Mouse (Mus musculus) hindbrain, postnatal 0 days (tissue): ENCODE data around the gene Zfp329. TPM values are rescaled to one million over a fixed set of nuclear protein-coding genes. Genes with fewer than 3 reads are reported as not detected.

Source experiments
- ATAC-seq: fragments of 200-750 bp; cut with Nextera tagmentation; 2 replicates; pipeline ENCODE4 v1.8.0; 2017; ENCODE audit warnings: mild to moderate bottlenecking, moderate TSS enrichment, moderate library complexity
- DNase-seq: peaks from one replicate; pipeline ENCODE4 v3.0.0-alpha.2; 2015; ENCODE audit warnings: low spot score
- H3K27ac ChIP-seq: fragments of 300-500 bp; sonication (generic); 2 replicates; pipeline ENCODE4 v1.5.1; 2014; ENCODE audit warnings: mild to moderate bottlenecking
- H3K27me3 ChIP-seq: fragments of 300-500 bp; sonication (generic); 2 replicates; pipeline ENCODE4 v1.6.1; 2014; ENCODE audit warnings: low read length, mixed read lengths; ENCODE audit not compliant: insufficient read depth
- H3K36me3 ChIP-seq: fragments of 300-500 bp; sonication (generic); 2 replicates; pipeline ENCODE4 v1.6.1; 2014; ENCODE audit warnings: low read length, mixed read lengths; ENCODE audit not compliant: insufficient read depth
- H3K4me1 ChIP-seq: fragments of 300-500 bp; sonication (generic); 2 replicates; pipeline ENCODE4 v1.6.1; 2014; ENCODE audit warnings: antibody characterized with exemption, low read length, mixed read lengths; ENCODE audit not compliant: insufficient read depth
- H3K4me2 ChIP-seq: fragments of 300-500 bp; sonication (generic); 2 replicates; pipeline ENCODE4 v1.6.1; 2014; ENCODE audit warnings: low read depth, mild to moderate bottlenecking, low read length, moderate library complexity, mixed read lengths
- H3K4me3 ChIP-seq: fragments of 300-500 bp; sonication (generic); 2 replicates; pipeline ENCODE4 v1.5.1; 2014; ENCODE audit warnings: low read length
- H3K9ac ChIP-seq: fragments of 300-500 bp; sonication (generic); replicated peaks from 2 replicates; pipeline ENCODE4 v1.6.1; 2014; ENCODE audit warnings: mild to moderate bottlenecking, low read length, moderate library complexity, mixed read lengths
- H3K9me3 ChIP-seq: fragments of 300-500 bp; sonication (generic); 2 replicates; pipeline ENCODE4 v1.6.1; 2016; ENCODE audit warnings: low read length, mixed read lengths
- CTCF ChIP-seq: IDR thresholded peaks from 2 replicates; pipeline ENCODE4 v1.5.1; 2016; ENCODE audit warnings: antibody characterized with exemption, control low read depth, low read depth
- WGBS: fragments of 180-500 bp; shearing (Covaris S2); extraction: QIAGEN DNeasy Blood & Tissue Kit; methylation state at CpG from one replicate; pipeline ENCODE4 v1.1.7; 2014; 5-methylcytosine and 5-hydroxymethylcytosine counted together
- polyA plus RNA-seq: library from polyadenylated mRNA; unstranded; fragments of >200 nt; fragmentation: Nextera tagmentation; extraction: Ambion mirVana; gene quantifications from 2 replicates; pipeline ENCODE4 v1.2.1, GENCODE M21; 2015
- total RNA-seq: library from RNA; depleted of rRNA; stranded (reverse); fragments of >200 nt; gene quantifications from 2 replicates; pipeline ENCODE4 v1.2.3, GENCODE M21; 2014; rRNA removed

Gene Zfp329
- total and polyA plus RNA-seq, 2 experiments from 2014 or later = 10.7 to 17.1 TPM

DNA sequence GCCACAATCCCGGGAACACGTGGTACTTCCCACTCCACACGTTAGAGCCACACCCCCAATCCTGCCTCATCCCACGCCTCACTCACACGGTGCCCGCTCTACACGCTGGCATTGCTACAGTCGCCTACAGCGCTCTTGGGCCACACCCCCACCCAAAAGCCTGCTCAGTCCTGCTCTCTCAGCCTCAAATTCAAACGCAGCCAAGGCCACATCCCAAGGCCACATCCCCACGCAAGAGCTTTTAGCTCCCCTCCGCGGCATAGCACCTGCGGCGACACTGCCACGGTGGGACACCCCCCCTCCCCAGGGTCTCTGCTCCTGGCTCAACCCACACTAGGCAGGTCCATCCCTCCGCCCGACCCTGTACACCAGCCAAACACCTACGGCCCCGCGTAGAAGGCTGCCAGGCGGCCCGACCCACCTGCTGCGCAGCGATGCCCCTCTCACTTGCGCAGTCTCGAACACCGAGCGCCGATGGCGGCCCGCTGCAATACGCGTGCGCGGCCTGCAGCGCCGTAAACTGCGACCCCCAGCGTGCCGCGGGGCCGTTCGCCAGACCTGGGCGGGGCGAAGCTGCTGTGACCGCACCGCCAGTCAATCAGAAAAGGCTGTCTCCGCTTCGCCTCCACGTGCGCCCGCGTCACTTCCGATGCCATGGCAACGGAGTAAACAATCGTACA lies 38.4 kb downstream of the Zfp329 start:
- Histone ChIP-seq H3K36me3 (peaks cover under 1% of the 10 kb centered on the region; the same call in 1 of the 2 replicates), H3K27me3 (no peaks in the 10 kb centered on the region), H3K27ac (peak overlapping the region; percentile 85), H3K9me3 (peaks cover 2% of the 10 kb centered on the region), H3K4me3 (peak overlapping the region; percentile 64), H3K4me2 (peak overlapping the region; percentile 82), H3K9ac (peak overlapping the region; percentile 83), H3K4me1 (no peaks in the 10 kb centered on the region)
- WGBS = under 1% methylated on average over 57 of the region's 57 CpGs
- ATAC-seq = peak; percentile 96
- TF ChIP-seq CTCF = no peak
- peak; percentile 96 for DNase-seq

DNA sequence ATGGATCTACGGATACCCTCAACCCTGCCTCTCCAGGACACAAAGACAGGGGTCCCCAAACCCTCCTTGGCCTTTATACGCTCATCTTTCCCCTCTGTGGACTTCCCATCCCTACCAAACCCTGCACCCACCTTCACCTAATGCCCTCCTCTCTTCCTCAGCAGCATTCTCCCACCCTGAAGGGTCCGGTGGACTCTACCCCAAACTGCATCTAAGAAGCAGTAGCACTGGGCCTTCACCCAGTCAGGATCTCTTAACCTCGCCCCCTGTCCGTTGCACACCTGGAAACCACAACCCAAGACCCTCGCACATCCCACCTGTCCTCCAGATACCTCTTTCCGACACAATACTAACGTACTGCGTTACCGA lies 38.9 kb downstream of the Zfp329 start:
- Histone ChIP-seq H3K27ac (peak overlapping the region; percentile 85; the same call in 1 of the 2 replicates), H3K4me3 (peak overlapping the region; percentile 64), H3K9ac (peak overlapping the region; percentile 83), H3K4me2 (peak overlapping the region; percentile 82), H3K36me3 (peaks cover 6% of the 10 kb centered on the region; the same call in 1 of the 2 replicates), H3K4me1 (no peaks in the 10 kb centered on the region), H3K27me3 (no peaks in the 10 kb centered on the region), H3K9me3 (peaks cover 5% of the 10 kb centered on the region)
- ATAC-seq = no peak; the same call in 1 of the 2 replicates
- no peak for TF ChIP-seq CTCF
- DNase-seq = no peak
- 19% methylated on average over 10 of the region's 10 CpGs for WGBS

DNA sequence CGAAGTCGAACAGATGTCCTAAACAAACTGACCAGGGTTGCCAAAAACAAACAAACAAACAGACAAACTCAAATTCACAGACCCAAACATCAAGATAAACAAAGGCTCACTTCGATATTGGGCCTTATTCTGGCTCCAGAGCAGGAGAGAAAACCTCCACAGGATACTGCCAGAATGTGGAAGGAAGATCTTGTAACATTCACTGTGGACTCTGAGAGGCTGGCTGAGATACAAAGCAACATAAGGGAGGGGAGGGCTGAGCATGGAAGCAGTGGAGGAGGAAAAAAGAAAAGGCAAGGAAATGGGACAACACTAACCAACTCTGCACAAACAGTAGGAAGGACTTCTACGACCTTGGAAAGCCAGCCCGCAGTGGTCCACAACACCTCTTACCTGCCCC lies 39.5 kb downstream of the Zfp329 start:
- WGBS = 79% methylated on average over 5 of the region's 5 CpGs
- Histone ChIP-seq H3K4me2 (peak overlapping the region; percentile 82), H3K27ac (no peak overlapping the region), H3K36me3 (peaks cover 12% of the 10 kb centered on the region; the same call in 1 of the 2 replicates), H3K9me3 (peaks cover 5% of the 10 kb centered on the region), H3K27me3 (no peaks in the 10 kb centered on the region), H3K4me3 (peak overlapping the region; percentile 64; the same call in 1 of the 2 replicates), H3K9ac (no peak overlapping the region), H3K4me1 (no peaks in the 10 kb centered on the region)
- no peak for ATAC-seq
- no peak for DNase-seq
- no peak for TF ChIP-seq CTCF

DNA sequence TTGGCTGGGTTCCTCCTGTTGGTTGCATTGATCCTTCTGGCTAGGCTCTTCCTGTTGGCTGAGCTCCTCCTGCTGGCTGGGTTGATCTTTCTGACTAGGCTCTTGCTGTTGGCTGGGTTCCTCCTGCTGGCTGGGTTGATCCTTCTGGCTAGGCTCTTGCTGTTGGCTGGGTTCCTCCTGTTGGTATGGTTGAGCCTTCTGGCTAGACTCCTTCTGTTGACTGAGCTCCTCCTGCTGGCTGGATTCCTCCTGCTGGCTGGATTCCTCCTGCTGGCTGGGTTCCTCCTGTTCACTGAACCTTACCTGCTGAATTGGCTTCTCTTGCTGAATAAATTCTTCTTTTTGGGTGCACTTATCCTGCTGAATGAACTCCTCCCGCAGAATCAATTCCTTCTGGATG lies 44.1 kb downstream of the Zfp329 start:
- no peak for ATAC-seq
- peak; percentile 23 for DNase-seq
- H3K4me3 ChIP-seq = no peak overlapping the region
- no peak overlapping the region for H3K9ac ChIP-seq
- no peak overlapping the region for H3K27ac ChIP-seq
- peak; percentile 17; the same call in 1 of the 2 replicates for TF ChIP-seq CTCF
- H3K4me2 ChIP-seq = no peak overlapping the region
- H3K4me1 ChIP-seq = no peaks in the 10 kb centered on the region
- 84% methylated on average over 1 of the region's 1 CpGs for WGBS
- peaks cover 52% of the 10 kb centered on the region for H3K36me3 ChIP-seq
- H3K27me3 ChIP-seq = no peaks in the 10 kb centered on the region
- peaks cover 5% of the 10 kb centered on the region for H3K9me3 ChIP-seq

DNA sequence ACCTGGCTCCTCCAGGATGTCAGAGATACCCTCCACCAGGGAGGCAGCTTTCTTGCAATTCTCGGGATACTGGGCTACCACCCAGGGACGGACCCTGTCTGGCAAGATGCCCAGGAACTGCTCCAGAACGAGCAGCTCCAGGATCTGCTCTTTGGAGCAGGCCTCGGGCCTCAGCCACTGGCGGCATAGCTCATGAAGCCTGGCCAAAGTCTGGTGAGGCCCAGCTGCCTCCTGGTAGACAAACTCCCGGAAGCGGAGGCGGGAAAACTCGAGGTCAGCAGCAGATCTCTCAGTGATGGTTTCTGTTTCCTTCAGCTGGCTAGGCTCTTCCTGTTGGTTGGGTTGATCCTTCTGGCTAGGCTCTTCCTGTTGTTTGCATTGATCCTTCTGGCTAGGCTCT lies 44.5 kb downstream of the Zfp329 start:
- Histone ChIP-seq H3K9me3 (peaks cover 5% of the 10 kb centered on the region), H3K4me3 (no peak overlapping the region), H3K4me1 (no peaks in the 10 kb centered on the region), H3K9ac (no peak overlapping the region), H3K27ac (no peak overlapping the region), H3K27me3 (no peaks in the 10 kb centered on the region), H3K4me2 (no peak overlapping the region), H3K36me3 (peaks cover 57% of the 10 kb centered on the region)
- ATAC-seq = no peak
- 86% methylated on average over 9 of the region's 9 CpGs for WGBS
- no peak for TF ChIP-seq CTCF
- DNase-seq = no peak

Other genes starting within 250 kb of the Zfp329 start
- gene Vmn2r53, start 210.1 kb downstream of the Zfp329 start, total RNA-seq = 0.04 and 0.05 TPM in 2 replicates
- not detected in 2 replicates for gene Vmn2r53, start 210.1 kb downstream of the Zfp329 start, polyA plus RNA-seq
- not detected in 2 replicates for gene Vmn2r54, start 178.5 kb downstream of the Zfp329 start, total RNA-seq
- gene Vmn2r54, start 178.5 kb downstream of the Zfp329 start, polyA plus RNA-seq = not detected in 2 replicates
- not detected in 2 replicates for gene Vmn2r55, start 133.9 kb downstream of the Zfp329 start, total RNA-seq
- gene Vmn2r55, start 133.9 kb downstream of the Zfp329 start, polyA plus RNA-seq = not detected in 2 replicates
- 0.04 and 0.10 TPM in 2 replicates for gene Vmn2r56, start 83.9 kb downstream of the Zfp329 start, total RNA-seq
- 0.03 TPM in 1 of 2 replicates, not detected in the other for gene Vmn2r56, start 83.9 kb downstream of the Zfp329 start, polyA plus RNA-seq
- 17.3 and 18.1 TPM in 2 replicates for gene Zscan18, start 15.2 kb downstream of the Zfp329 start, total RNA-seq
- gene Zscan18, start 15.2 kb downstream of the Zfp329 start, polyA plus RNA-seq = 19.6 and 20.0 TPM in 2 replicates
- gene Zfp110, start 15.9 kb upstream of the Zfp329 start, total RNA-seq = 15.2 and 31.8 TPM in 2 replicates
- gene Zfp110, start 15.9 kb upstream of the Zfp329 start, polyA plus RNA-seq = 16.6 and 18.1 TPM in 2 replicates
- 7.7 and 10.7 TPM in 2 replicates for gene Zfp128, start 62.3 kb upstream of the Zfp329 start, total RNA-seq
- 1.9 and 2.1 TPM in 2 replicates for gene Zfp128, start 62.3 kb upstream of the Zfp329 start, polyA plus RNA-seq
- 7.4 and 7.7 TPM in 2 replicates for gene Zscan22, start 79.0 kb upstream of the Zfp329 start, total RNA-seq
- 2.5 and 2.9 TPM in 2 replicates for gene Zscan22, start 79.0 kb upstream of the Zfp329 start, polyA plus RNA-seq
- 1,864 and 2,267 TPM in 2 replicates for gene Rps5, start 103.4 kb upstream of the Zfp329 start, total RNA-seq
- 646 and 658 TPM in 2 replicates for gene Rps5, start 103.4 kb upstream of the Zfp329 start, polyA plus RNA-seq
- 2.5 and 3.0 TPM in 2 replicates for gene Rnf225, start 108.6 kb upstream of the Zfp329 start, total RNA-seq
- 1.1 TPM in 2 replicates for gene Rnf225, start 108.6 kb upstream of the Zfp329 start, polyA plus RNA-seq
- gene Zfp324, start 147.0 kb upstream of the Zfp329 start, total RNA-seq = 25.5 and 30.1 TPM in 2 replicates
- 6.8 and 7.1 TPM in 2 replicates for gene Zfp324, start 147.0 kb upstream of the Zfp329 start, polyA plus RNA-seq
- gene Zfp446, start 159.0 kb upstream of the Zfp329 start, total RNA-seq = 8.9 and 10.9 TPM in 2 replicates
- gene Zfp446, start 159.0 kb upstream of the Zfp329 start, polyA plus RNA-seq = 7.6 and 7.9 TPM in 2 replicates
- 1.1 and 1.7 TPM in 2 replicates for gene Slc27a5, start 179.3 kb upstream of the Zfp329 start, total RNA-seq
- 0.29 and 0.30 TPM in 2 replicates for gene Slc27a5, start 179.3 kb upstream of the Zfp329 start, polyA plus RNA-seq
- gene Trim28, start 180.3 kb upstream of the Zfp329 start, total RNA-seq = 483 and 563 TPM in 2 replicates
- gene Trim28, start 180.3 kb upstream of the Zfp329 start, polyA plus RNA-seq = 176 and 184 TPM in 2 replicates
- gene Zbtb45, start 191.2 kb upstream of the Zfp329 start, total RNA-seq = 41.6 and 47.6 TPM in 2 replicates
- 23.9 and 24.6 TPM in 2 replicates for gene Zbtb45, start 191.2 kb upstream of the Zfp329 start, polyA plus RNA-seq
- gene Chmp2a, start 215.9 kb upstream of the Zfp329 start, total RNA-seq = 59.7 and 68.0 TPM in 2 replicates
- gene Chmp2a, start 215.9 kb upstream of the Zfp329 start, polyA plus RNA-seq = 188 and 202 TPM in 2 replicates
- gene Ube2m, start 219.4 kb upstream of the Zfp329 start, total RNA-seq = 320 and 345 TPM in 2 replicates
- gene Ube2m, start 219.4 kb upstream of the Zfp329 start, polyA plus RNA-seq = 140 and 153 TPM in 2 replicates
- 9.6 and 11.5 TPM in 2 replicates for gene Mzf1, start 235.9 kb upstream of the Zfp329 start, total RNA-seq
- 7.7 and 8.7 TPM in 2 replicates for gene Mzf1, start 235.9 kb upstream of the Zfp329 start, polyA plus RNA-seq